Mouse (Mus musculus): Measurements from ENCODE around the gene Cd80.
"Not testable (repeated sequence)": the region's sequence is repeated elsewhere in the genome, so short reads cannot be mapped to it uniquely, and the experiment has no call there.

Cd80 gene

DNA sequence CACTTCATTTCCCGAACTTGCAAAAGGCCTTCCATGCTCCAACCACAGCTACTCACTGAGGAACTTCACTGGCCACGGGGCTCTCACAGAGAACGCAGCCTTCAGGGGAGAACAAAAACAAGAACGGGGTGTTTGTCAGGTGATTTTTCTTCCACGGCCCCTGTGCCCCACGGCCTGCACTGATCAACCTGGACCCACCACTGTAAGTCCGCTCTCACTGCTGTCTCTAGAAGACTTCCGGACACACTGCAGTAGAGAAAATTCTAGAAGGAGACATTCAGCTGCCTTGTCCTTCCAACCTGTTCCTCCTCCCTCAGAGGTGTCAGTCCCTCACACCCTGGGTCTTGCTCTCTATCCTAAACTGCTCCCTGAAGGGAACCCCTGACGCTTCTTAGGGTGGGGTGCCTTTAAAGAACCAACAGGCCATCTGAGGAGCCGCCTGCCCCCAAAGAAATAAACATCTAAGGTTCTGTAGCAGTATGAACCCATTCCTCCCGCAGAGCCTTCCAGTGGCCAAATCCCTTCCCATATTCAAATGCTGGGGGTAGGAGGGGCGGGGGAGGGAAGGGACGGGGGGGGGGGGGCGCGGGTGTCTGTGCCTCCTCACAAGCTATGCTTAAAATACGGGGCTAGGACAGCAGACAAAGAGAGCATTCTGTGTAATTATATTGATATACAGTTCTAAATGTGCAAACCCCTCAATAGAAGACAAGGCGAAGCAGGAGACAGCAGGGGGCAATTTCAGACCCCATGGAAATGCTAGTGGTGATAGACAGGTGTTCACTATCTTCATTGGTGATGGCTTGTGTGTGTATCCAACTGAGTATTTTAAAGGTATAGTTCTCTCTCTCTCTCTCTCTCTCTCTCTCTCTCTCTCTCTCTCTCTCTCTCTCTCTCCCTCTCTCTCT is at the start of gene Cd80:
TSS of gene Cd80 (plus strand) at position 51 of the 908 bp plus-strand sequence.
- no peak for DNase-seq

DNA sequence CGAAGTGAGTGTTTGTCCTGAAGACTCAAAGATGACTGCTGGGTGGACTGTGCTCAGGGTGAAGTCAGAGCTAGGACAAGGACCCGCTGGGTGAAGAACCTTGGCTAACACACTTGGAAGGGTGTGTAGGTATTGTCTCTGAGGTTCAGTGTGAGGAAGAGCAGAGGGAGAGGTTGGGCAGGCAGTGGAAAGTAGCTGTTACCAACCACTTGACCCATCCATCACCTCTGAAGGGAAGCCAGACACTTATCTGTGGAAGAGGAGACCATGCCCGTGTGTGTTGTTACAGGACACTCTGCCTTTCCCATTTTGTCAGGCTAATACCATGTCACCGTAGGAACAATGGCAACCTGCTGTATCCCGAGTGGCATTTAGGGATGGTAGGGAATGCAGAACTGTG is 49.1 kb upstream of the Cd80 start:
- DNase-seq, result no peak

DNA sequence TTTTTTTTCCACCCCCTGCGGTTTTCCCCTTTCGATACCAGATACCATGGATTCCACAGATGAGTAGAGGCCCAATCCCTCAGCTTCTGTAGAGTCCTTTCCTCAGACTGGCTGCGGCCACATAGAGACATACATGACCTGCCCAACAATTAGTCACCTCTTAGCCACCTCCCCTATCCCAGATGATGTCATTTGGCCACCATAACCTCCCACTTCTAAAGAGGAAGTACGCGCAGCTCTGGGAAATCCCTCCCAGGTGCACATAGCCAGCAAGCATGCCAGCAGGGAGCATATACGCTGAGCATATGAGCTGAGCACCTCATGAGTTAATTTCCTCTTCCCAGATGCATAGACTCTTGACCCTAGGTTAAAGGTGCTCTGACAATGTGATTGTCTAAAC is 48.7 kb upstream of the Cd80 start:
- DNase-seq, result no peak

DNA sequence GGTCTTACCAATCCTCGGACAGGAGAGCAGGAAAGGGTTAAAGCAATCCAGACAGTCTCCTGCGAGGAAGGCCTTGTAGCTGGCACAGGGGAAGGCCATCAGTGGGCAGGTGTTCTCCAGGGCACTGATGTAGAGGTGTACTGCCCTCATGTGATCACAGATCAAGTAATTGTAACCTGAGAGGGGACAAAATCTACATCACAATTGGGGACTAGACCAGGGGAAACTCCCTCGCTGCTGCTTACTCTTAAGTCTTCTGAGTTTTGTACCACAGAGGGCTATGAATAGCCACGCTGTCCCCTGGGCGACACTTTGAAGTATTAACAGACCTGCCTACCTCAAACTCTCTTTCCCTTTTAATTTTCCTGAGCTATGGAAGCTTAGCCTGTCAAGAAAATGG is 47.8 kb upstream of the Cd80 start:
- no peak for DNase-seq

DNA sequence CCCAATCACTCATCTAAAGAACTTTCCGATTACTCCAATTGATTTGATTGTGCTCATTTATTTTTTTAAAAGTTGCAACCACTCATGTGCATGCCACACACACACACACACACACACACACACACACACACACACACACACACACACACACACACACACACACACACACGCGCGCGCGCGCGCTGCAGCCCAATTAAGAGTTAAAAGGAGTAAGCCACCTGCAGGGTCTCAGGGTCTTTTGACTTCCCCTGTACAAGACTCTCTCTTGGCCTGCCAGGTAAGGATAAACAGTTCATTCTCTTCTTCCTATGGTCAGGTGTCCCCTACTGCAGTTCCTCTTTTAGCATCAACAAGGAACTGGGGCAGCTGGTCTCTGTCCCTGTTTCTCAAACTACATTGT is 46.9 kb upstream of the Cd80 start:
- no peak for DNase-seq

DNA sequence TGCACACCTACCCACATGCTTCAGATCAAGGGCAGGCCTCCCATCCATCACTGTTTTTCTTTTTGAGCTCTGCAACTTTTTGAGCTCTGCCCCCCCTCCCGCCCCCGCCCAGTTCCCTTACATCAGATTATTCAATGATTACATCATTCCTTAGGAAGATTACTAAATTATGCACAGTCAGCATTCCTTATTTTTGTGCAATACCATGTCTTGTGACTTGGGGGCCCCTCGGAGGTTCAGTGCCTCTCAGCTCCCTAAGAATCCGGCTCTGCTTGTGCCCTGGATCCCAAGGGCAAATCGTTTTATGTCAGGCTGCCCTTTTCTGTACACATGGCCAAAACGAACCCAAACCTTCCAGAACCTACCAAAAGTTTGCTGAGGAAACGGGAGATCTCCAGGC is 40.4 kb upstream of the Cd80 start:
- DNase-seq, result no peak

DNA sequence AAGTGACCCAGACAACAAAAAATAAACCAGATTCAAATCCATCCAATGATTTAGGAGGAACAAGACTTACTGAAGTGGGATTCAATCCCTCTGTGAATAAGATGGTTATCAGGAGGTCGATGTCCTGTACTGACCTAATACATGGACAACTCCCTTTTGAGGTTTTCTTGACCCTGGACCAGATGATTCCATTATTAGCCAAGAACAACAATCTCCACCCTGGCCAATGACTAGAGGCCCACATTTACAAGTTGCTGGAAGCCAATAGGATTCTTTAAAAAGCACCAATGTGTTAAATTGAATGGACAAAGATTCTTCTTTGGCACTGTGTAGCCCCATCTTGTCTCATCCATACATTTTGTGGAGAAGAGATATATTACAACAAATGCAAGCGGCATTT is 30.0 kb upstream of the Cd80 start:
- DNase-seq, result no peak

DNA sequence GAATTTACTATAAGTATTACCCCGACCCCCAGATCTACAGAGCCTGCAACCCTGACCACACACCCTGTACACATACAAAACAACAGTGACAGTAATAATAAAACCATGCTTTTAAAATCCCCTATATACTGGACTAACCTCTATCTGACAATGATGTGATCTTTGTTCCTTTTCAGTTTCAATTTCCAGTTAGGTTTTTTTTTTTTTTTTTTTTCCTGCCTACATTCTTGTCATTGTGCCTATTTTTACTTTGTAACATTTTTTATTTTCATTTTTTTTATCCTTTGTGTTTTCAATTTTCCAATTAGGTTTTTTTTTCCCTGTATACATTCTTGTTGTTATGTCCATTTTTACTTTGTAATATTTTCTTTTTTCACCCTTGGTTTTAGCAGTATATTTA is 29.6 kb upstream of the Cd80 start:
- no peak for DNase-seq

DNA sequence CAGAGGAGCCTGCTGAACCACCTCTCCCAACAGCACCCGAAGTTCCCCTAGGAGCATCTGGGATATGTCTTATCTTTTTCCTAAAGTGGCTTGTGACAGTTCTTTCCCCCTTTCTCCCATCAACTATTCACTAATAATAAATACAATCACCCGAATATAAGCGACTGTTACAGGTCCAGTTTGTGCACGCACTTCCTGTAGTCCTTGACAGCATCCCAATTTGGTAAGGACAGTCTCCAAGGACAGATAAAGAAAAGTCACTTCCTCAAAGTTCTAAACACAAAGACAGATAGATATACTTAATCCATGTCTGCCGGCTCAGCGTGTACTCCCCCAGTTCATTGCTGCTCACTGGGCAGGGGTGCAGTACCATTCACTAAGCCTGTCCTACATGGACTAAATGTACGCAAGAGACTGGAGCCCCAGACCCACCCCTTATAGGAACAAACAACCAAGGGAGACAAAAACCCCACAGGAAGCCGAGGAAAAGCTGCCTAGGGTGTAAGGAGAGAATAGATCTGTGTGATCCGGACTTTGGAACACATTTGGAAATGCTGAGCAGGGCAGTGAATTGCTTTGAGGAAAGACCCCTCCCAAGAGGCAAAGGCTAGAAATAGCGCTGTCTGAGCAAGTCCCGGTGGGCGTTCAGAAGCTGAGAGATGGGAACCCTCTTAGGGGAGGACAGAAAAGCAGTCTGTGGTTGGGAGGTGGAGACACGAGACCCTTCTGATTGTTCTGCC is 23.7 kb upstream of the Cd80 start:
- DNase-seq, result no peak

DNA sequence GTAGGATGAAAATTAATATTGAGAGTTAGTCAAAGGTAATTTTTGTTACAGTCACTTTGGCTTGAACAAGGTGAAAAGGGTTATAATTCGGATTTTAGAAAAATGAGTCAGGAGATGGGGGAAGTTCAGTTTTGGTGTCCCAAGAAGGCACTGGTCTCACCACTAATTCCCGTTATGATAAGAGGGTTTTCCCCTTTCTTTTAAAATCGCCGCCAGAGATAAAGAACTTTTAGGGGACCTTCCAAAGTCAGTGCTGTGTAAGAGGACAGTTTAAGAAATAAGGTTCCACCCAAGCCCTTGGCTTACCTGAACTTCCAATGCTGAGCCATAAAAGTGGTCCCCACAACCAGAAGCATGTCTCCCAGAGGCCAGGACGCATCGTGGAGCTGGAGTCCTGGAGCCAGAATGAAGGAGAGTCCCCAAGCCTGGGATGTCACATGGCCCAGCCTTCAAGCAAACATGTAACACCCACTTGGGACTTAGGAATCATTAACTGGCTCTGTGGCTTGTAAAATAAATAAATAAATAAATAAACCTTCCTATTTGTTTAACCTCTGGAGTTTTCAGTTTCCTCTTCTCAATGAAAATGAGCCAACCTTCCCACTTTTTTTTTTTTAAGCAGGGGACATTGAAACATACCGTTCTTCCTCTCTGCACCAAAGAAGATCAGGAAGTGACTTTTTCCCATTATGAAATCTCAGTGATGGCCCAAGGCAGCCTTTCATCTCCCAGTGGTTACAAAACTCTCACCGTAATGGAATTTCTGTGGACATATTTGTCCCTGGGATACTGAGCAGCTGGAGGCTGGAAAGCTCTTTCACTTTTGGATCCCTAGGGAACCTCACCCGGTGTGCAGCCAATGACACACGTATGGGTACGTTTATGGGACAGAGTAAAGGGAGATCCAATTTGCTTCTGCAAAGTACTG is 22.6 kb upstream of the Cd80 start, which contains the start of gene Pla1a:
TSS of gene Pla1a (minus strand) at position 648 of the 928 bp plus-strand sequence.
- no peak for DNase-seq

DNA sequence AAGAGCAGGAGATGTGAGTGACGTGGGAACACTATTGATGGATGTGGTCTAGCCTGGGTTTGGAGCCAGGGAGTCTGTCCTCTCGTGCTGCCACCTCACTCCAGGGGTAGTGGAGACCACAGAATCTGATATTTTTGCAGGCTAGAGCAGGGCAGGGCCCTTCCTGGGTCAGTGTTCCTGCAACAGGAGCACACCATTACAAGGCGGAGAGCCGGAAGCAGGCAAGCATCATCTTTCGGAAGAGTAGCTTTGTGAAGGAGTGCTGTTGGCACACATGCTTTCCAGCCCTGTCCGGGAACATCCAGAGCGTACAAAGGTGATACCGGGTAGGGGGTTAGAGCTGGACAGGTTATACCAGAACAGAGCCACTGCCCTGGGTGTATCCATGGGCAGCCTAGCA is 21.8 kb upstream of the Cd80 start:
- DNase-seq, result no peak

DNA sequence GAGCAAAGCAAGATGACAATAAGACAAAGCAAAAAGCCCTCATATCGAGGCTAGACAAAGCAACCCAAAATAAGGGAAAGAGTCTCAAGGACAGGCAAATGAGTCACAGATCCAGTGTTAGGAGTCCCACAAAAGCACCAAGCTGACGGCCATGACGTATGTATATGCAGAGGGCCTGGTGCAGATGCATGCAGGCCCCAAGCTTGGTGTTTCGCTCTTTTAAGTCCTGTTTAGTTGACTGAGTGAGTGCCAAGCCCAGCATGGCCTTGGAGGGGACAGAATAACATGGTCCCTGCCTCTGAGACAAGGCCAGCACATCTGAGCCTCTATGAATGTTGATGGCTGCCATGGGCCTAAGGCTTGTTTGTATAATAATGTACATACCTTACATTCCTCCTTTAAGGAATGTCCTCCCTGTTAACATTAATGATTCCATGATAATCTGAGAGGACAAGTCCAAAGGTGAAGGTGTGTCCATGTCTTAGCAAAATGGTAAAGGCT is 21.0 kb upstream of the Cd80 start:
- no peak for DNase-seq

DNA sequence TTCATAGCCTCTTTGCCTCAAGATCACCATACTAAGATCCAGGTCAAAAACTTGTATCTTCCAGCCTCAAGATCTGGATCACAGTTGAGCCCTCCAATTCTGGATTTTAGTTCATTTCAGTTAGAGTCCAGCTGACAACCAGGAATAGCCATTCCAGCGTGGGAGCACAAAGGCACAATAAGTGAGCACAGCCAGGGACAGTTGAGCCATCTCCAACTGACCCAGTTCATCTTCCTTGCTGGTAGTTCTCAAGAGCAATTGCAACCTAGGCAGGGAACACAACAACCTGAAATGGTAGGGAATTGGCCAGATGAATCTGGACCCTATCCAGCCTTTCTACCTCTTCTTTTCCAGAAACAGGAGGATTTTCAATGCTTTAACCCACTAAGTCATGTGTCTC is 16.2 kb upstream of the Cd80 start:
- DNase-seq, result no peak

DNA sequence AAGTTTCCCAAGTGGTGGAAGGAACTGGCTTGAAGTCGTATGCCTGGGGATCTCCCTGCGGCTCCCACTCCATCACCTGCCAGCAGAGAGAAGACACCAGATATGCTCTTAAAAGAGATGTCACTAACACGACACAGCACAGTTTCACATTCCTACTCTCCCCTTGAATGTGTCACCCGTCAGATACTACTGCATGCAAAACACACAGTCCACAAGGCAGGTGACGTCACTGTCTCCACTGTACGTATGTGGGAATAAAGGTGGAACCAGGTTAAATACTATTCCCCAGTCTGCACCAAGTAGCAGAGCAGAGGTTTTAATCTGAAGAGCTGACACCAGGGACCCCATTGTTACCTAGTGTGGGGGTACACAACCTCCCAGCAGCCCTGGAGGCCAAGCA is 15.0 kb upstream of the Cd80 start:
- no peak for DNase-seq

DNA sequence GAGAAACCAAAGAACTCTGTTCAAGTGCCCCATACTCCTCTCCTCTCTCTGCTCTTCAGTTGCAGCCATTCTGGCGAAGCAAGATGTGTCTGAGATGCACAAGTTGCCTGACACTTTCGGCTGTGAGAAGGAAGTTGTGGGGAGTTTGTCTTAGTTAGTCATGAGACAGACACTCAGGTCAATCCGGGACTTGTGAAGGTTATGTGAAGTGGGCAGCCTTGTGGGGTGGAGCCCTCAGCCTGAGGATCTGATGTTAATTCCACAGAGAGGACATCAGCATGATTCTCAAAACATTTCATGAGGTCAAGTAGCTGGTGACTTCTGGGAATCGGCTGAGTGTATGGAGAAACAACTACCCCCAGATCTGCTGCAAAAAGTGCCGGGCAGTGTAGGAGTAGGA is 13.8 kb upstream of the Cd80 start:
- DNase-seq, result no peak

DNA sequence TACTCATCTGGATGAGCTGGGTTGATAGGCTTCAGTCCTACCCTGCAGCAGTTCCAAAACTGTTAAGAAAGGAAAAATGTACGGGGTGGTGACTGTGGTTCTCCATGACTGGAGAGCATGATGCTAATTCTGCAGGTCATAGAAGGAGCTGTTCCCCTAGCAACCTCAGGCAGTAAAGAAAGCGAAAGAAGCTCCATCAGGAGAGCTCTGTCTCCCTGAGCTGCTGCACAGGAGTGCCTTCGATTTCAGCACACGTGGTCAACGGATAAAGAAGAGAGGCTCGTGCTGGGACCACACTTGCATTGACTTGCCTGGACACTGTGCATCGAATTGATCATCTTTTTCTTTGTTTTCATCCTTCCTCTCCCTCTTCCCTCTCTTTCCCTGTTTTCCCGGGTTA is 13.1 kb upstream of the Cd80 start:
- DNase-seq, result no peak

DNA sequence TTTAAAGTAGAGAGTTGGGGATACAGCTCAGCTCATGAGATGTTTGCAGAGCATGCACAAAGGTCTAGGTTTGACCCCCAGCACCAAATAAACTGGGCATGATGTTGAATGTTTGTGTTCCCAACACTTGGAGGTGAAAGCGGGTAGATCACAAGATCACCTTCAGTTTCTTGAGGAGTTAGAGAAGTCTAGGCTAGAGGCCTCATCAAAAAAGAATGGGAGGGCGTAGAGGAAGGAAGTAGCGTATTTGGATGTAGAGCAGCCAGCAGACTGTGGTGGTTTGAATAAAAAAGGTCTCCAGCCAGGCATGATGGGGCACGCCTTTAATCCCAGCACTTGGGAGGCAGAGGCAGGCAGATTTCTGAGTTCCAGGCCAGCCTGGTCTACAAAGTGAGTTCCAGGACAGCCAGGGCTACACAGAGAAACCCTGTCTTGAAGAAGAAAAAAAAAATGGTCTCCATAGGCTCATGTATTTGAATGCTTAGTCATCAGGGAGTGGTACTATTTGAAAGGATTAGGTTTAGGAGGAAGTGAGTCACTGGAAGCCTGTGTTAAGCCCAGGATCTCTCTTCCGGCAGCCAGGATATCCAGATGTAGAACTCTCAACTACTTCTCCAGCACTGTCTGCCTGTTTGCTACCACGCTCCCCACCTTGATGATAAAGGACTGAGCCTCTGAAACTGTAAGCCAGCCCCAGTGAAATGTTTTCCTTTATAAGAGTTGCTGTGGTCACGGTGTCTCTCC is 11.5 kb upstream of the Cd80 start:
- no peak for DNase-seq

DNA sequence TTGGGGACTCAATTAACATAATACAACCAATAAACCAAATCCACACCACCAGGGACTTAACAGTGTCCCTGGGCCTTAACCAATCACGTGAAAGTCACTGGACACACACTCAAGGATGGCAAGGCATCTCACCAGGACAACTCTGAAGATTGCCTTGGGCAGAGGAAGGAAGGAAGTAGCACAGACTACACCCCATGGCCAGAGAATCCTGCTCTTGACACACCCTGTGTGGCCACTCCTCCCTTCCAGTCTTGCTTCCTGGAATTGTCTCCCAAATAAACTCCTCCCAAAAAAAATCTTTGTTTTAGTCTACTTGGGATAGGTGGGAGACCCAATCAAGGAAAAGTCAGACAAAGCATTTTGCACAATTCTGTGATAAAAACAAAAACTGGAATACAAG is 10.3 kb upstream of the Cd80 start:
- no peak for DNase-seq

DNA sequence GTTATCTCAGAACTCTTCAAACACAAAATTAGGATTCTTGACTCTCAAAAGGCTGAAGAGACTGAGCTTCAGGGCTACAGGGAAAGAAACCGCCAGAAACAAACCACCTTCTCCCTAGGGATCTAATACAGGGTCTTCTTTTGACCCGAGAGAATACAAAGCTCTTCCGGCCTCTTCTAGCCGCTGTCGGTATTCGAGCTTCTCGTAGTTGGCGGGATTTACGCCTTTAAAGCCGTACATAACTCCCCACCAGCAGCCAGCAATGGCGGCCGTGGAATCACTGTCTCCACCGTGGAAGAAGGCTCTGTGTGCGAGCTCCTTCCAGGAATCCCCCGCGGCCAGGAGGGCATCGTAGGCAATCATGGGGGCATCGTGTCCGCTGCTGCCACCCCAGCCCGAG is 9.8 kb upstream of the Cd80 start:
- no peak for DNase-seq

DNA sequence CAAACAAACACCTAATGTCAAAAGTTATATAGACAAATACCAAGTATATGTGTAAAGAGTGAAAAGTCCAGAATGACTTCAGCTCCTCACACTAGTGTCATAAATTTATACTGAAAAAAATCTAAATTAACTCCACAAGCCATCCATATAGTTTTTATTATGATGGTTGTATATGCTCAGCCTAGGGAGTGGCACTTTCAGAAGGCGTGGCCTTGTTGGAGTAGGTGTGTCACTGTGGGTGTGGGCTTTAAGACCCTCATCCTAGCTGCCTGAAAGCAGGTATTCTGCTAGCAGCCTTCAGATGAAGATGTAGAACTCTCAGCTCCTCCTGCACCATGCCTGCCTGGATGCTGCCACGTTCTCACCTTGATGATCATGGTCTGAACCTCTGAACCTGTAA is 9.2 kb upstream of the Cd80 start:
- not testable (repeated sequence) for DNase-seq

DNA sequence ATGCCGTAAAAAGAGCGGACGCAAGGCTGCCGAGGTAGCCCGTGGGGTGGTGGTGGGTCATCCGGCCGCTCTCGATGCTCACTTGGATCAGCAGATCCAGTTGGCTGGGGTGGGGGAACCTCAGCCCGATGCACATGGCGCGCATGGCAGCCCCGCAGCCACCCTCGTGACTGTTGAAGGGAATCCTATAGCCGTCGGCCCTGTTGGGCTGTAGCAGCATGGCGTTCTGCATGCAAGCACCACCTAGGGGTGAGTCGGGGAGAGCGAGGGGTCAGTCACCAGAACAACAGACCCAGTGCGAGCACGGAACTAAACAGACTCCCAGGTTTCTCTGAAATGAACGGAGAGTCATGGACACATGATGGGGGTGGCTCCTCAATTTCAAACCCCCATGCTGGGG is 8.0 kb upstream of the Cd80 start:
- no peak for DNase-seq

DNA sequence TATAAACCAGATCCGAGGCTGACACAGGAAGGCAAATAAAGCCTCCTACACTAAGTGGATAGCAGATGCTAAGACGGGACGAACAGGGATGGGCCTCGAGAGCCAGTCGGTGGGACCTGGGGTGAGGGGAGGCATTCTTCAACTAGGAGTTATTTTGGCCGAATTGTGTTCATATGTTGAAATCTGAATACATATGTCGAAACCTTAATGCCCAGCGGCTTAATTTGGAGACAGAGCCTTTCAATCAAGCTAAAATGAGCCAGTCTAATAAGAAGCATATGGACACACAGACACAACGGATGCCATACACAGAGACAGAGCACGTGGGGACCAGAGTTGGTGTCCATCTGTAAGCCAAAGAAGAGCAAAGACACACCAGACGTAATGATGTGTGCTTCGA is 6.9 kb upstream of the Cd80 start:
- no peak for DNase-seq

Measured in cerebellum, adult 8-10 months (tissue).